Mouse (Mus musculus) liver, postnatal 0 days (tissue): Measurements from ENCODE around the gene Abcg4.
"Not testable (repeated sequence)": the region's sequence is repeated elsewhere in the genome, so short reads cannot be mapped to it uniquely, and the experiment has no call there.

Experiments used
- CTCF ChIP-seq: sonication (generic); IDR thresholded peaks from 2 replicates; pipeline ENCODE4 v1.5.1; 2016; ENCODE audit warnings: antibody characterized with exemption, low read depth
- EP300 ChIP-seq: IDR thresholded peaks from 2 replicates; pipeline ENCODE4 v1.6.1; 2016; ENCODE audit warnings: antibody characterized with exemption, low read depth, mild to moderate bottlenecking

GRCm38 (mm10) chr9:44300001-44300400, 11.6 kb upstream of the Abcg4 start:
- TF ChIP-seq CTCF, EP300: not testable (repeated sequence)
